Mouse (Mus musculus): ENCODE results near the gene Gpr35.

DNA sequence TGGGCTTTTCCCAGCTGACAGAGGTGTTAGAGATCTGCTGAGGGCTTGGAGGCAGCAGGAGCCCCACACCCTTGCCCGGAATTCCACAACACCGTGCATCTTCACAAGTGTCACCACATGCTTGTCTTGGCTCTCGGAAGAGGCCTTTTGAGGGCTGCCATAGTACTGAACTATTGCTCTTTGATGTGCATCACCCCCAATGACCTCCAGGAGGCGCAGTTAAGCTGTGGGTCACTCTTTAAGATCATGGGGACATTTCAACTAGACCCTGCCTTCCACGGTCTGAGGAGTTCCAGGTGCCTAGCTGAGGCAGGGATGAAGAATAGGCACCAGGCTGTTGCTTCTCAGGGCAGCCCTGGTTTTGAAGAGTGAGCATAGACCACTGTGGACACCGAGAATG, 1.2 kb upstream of the Gpr35 start:
- TF ChIP-seq CTCF (IDR thresholded peaks at IDR 0.05; ENCODE audit: low read depth) = peak; percentile 73
- TF ChIP-seq EP300 (optimal IDR thresholded peaks at IDR 0.05) = no peak
